Mouse (Mus musculus): ENCODE results near the gene Cplx3. TPM values are rescaled to one million over a fixed set of nuclear protein-coding genes. Genes with fewer than 3 reads are reported as not detected.

Cplx3 gene
- total RNA-seq (2015), result not detected in 2 replicates
- not detected in 2 replicates for total RNA-seq (2017)

DNA sequence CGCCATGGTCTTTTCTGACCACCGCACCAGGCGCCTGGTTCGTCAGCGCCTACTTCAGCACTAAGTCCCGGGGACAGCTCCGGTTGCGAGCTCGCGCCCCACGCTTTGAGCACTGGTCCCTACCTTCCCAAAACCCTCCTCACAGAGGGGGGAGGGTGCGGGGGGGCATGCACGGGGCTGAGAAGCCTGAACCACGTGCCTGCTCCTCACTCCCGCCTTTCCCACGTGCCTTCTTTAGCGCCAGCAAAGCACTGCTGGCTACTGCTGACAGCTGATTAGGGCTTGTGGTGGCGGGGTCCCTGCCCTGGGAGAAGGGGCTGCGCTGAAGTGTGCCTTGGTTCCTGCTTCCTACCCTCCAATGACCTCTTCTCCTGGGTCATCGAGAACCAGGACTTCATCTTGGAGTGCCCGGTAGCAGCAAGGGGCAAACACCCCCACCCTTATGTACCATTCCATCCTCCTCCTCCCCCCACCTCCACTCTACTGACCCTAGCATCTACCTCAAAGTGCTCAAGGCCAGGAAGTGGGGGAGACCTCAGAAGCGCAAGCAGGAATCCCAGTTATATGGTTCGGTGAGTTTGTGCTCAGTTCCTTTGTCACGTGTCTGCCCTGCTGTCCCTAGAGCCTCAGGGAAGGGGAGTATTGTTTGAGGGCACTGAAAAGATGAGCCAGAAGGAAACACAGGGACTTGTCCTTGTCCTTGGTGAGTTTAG lies at the start of gene Cplx3:
TSS of gene Cplx3 (minus strand) at position 143 of the 713 bp plus-strand sequence.
- ATAC-seq (replicated peaks; ENCODE audit: poor library complexity), result peak; percentile 89

- ATAC-seq (replicated peaks; ENCODE audit: poor library complexity), result peak; percentile 77
Observed at GRCm38 (mm10) chr9:57655749-57656148, 49.7 kb upstream of the Cplx3 start.

GRCm38 (mm10) chr9:57654966-57655365 lies 48.9 kb upstream of the Cplx3 start:
- ATAC-seq (replicated peaks; ENCODE audit: poor library complexity), result no peak

DNA sequence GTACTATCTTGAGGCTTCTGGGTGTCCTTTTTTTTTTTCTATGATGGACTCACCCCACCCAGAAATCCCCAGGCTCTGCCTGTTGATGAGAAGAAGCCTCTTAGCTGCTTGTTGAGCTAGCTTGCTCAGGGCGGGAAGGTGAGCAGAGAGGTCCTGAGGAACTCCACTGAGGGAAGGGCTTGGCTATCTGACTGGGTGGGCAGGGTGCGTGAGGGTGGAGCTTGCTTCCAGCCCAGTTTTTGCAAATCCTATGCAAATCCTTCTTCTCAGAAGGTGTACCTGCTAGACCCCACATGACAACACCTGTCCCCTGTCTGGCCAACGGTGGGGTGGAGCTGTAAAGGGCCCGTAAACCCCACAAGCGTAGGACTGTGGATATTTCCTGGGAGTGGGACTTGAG lies 47.2 kb upstream of the Cplx3 start, which contains the start of gene Csk:
TSS of gene Csk (minus strand) at position 349 of the 400 bp plus-strand sequence.
- ATAC-seq (replicated peaks; ENCODE audit: poor library complexity), result no peak

DNA sequence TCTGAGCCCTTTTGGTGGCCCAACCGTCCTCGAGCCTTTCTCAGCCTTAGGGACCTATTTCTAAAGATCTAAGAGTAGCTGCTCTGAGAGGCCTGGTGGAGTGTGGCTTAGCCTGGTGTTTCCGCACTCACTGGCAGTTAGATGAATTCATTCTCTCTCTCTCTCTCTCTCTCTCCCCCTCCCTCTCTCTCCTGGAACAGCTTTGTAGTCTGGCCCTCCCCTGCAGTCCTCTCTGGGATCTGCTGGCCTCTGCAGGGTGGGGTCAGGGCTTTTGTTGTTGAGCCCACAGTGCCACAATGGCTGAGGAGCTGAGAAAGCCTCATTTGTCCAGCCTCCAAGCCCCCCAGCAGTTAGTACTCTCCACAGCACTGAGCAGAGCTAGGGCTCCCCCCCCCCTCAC lies 46.8 kb upstream of the Cplx3 start:
- ATAC-seq (replicated peaks; ENCODE audit: poor library complexity), result no peak

- ATAC-seq (replicated peaks; ENCODE audit: poor library complexity), result no peak
Observed at GRCm38 (mm10) chr9:57652351-57652750, 46.3 kb upstream of the Cplx3 start.

DNA sequence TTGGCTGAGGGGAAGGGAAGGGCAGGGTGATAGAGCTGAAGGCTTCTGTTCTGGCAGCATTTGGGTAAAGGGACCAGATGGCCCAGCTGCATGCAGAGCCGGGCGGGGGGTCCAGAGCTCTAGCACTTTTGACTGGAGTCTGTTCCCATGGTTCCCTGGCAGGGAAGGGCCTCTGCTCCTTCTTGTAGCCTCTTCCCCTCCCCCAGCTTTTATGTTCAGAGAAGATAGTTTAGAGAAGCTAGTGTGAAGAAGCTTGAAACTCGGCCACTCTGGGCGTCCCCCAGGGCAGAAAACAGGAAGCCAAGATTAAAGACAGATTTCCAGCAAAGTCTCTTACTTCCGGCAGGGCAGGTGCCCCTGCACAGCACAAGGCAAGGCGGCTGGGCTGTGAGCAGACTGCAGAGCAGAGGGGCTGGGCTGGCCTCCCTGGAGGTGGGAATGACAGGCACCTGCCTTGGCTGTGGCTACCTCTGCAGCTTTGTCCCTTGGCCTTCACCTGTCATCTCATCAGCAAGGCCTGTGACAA lies 44.8 kb upstream of the Cplx3 start:
- peak; percentile 32 for ATAC-seq (replicated peaks; ENCODE audit: poor library complexity)

GRCm38 (mm10) chr9:57650130-57650785 lies 44.2 kb upstream of the Cplx3 start:
- peak; percentile 35; the same call in 1 of the 2 replicates for ATAC-seq (replicated peaks; ENCODE audit: poor library complexity)

DNA sequence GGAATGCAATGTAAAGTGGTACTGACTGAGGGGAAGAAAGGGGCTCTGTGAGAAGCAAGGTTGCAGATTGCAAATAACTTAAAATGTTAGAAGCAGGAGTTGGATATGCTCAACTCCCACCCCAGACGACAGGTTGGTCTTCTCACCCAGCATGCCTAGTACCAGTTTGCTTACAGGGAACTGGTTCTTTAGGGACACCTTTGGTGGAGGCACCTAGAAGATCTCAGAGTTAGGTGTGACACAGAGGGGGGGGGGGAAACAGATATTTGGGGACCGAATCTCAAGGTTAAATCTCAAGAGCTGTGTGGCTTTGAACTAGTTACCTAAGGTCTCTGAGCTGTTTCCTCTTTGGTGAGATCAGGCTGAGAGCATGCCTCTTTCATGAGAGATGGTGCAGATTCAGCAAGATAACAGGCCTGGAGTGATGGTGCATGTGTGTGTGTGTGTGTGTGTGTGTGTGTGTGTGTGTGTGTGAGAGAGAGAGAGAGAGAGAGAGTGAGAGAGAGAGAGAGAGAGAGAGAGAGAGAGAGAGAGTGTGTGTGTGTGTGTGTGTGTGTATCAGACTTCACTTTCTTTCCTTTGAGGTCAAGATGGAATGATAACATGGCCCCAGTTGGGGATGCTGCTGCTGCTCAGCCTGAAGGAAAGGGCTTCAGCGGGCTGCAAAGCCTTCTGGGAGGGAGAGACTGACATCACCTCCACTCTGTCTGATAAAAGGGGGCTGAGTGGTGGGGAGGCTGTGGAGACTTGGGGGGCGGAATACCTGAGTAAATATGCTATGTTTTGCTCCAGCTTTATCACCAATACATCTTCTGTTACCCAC lies 41.4 kb upstream of the Cplx3 start:
- no peak for ATAC-seq (replicated peaks; ENCODE audit: poor library complexity)

DNA sequence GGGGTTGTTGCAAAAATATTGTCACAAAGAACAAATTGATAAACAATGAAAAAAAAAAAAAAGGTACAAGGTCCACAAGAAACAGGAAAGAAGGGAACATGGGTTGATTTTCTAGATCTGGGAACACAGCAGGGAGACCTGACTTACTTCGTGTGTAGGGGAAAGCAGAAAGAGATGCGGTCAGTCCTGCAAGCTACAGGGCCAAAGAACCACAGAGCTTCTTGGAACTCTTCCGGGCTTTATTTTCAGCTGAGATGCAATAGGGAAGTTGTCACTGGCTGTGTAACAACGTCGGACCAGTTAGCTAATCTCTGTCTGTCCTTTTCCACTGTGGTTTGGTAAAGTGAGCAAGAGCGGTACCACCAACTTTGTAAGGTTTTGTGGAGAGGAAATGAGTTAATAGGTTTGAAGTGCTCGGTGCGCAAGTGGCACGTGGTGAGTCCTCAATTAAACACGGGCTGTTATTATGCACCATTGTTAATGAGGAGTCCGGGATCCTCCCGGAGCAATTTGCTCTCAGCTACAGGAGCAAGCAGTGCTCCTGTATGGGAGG lies 40.5 kb upstream of the Cplx3 start:
- peak; percentile 57 for ATAC-seq (replicated peaks; ENCODE audit: poor library complexity)

DNA sequence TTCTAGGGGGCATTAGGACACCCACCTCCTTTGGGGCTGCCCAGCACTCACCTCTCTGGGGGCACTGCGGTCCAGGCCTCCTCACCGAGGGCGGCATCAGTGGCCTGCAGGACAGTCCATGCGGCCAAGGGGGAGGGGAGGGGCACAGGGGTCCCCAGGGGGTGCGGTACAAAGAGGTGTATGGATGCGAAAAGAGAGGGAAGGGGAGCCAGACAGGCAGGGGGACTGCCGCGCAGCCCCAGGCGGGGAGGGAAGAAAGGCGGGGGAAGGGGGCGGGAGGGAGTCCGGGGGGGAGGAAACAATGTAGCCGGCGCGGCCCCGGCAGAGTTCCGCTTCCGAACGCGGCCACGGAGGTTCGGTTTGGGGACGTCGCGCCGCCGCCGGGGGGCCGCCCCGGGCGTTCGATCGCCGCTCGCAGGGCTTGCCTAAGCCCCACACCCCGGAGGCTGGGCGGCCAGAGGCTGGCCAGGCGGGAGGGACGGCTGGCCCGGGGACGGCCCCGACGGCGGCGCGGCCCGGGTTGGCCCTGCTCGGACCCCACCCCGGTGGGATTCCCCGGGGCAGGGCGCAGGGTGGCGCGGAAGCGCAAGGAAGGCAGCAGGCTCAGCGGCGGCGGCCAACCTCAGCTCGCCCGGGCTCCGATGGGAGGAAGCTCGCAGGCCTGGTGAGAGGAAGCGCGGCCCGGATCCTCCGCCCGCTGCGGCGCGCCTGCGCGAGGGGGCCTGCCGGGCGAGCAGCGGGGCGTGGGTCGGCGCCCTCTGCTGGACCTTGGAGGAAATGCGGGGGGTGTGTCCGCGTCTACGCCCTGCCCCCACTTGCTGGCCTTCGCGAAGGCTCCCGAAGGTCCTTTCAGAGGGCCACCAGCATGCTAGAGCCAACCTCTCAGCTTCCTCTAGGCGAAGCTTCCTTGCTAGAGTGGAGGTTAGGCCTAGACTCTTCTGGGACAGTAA lies 39.1 kb upstream of the Cplx3 start:
- ATAC-seq (replicated peaks; ENCODE audit: poor library complexity), result peak; percentile 61

GRCm38 (mm10) chr9:57644442-57644943 lies 38.4 kb upstream of the Cplx3 start:
- ATAC-seq (replicated peaks; ENCODE audit: poor library complexity), result no peak

DNA sequence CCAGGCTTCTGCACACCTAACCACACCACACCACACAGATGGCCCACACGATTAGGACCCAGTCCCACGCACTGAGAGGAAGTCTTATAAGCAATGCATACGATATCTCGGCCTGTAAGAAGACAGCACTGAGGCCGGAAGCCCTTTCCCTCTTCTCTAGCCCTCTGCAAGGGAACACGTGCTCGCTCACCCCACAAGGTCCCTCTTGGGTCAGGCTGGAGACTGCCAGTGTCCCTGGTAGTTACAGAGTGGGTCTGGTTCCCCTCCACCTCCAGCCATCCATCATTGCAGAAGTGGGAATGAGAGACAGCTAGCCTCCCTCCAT lies 37.7 kb upstream of the Cplx3 start:
- ATAC-seq (replicated peaks; ENCODE audit: poor library complexity), result peak; percentile 27

DNA sequence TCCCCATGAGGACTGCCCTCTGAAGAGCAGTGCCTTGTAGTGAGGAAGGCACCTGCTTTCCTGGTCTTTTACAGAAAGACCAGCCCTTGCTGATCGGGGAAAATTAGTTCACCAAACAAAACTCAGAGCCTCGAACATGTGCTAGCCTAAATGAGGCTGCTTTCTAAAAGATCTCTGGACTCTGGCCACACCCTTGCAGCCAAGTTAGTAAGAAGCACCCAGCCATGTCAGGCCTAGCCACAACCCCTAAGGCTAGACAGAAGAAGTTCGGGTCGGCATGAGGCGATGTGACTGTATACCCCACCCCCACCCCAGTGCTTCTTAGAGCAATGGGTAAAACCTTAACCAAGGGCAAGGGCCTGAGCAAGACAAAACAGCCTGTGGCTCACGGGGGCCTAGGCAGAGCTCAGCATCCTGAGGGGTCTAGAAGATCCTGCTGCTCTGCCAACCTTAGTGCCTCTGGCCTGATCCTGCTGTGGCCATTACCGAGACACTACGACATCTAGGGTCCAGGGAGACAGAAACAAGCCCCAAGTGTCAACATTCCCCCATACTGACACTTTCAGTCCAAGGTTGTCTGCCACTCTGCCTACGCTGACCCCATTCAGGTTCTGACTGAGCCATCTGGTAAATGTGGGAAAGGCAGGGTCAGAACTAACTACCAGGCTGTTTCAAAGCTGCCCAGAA lies 37.2 kb upstream of the Cplx3 start:
- ATAC-seq (replicated peaks; ENCODE audit: poor library complexity), result no peak

DNA sequence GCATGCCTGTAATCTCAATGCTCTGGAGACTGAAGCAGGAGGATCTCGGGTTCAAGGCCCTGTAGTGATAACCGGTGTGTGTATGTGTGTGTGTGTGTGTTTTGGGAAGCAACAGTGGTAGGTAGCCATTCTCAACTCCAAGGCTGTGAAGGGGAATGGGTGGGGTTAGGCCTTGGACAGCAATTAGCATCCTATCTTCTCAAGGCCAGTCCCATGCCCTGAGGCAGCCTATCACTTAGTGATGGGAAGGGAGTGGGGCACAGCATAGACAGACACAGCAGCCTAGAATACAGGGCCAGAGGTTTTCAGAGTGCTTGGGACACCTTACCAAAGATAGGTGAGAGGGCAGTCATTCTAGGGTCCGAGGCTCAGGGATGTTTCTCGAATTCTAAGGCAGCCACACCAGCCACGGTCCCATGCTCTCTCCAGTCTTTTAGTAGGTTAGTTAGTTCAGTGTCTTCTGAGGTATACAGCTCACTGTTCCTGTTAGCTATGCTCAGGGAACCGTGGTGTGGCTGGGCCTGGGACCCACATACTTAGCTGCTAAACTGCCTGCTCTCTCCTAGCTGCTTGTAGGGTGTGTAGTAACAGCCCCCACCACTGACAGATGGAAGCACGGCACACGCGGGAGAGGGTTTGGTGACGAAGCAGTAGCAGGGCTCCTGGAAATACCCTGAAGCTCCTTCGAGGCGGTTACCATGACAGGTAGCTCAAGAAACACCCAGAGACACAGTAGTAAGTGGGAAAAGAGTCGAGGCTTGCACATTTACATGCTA lies 35.9 kb upstream of the Cplx3 start:
- ATAC-seq (replicated peaks; ENCODE audit: poor library complexity), result no peak

DNA sequence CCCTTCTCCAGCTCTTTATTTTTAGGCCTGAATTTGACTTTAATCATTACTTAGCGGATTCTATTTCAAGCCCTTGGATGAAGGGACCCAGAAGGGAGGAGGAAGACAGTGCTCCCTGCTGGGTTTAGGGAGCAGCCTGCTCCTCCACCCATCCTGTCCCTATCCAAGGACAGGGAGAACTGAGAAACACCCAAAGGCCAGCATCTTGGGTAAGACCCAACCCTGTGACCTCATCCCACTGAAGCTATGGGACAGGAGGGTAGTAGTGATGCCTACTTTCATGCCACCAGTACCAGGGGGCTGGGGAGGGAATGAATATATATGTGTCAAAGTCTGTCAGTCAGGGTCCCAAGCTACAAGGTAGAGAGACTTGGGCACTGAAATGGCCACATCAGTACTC lies 34.9 kb upstream of the Cplx3 start:
- ATAC-seq (replicated peaks; ENCODE audit: poor library complexity), result no peak

- ATAC-seq (replicated peaks; ENCODE audit: poor library complexity), result peak; percentile 62
Observed at GRCm38 (mm10) chr9:57640384-57640783, 34.3 kb upstream of the Cplx3 start.

GRCm38 (mm10) chr9:57639661-57640328 lies 33.7 kb upstream of the Cplx3 start:
- ATAC-seq (replicated peaks; ENCODE audit: poor library complexity), result no peak
